Mouse (Mus musculus) heart, adult 10 weeks (tissue): ENCODE results near the gene C2cd4c. TPM values are rescaled to one million over a fixed set of nuclear protein-coding genes. Genes with fewer than 3 reads are reported as not detected.

Experiments
- polyA plus RNA-seq: library from polyadenylated mRNA; stranded (reverse); fragments of 350-450 nt; fragmentation: Illumina TruSeq; extraction: RNeasy Lipid Tissue Mini Kit (QIAGEN cat#74804); gene quantifications from one replicate; pipeline ENCODE4 v1.2.3, GENCODE M21; 2014; ENCODE audit warnings: low read depth, low replicate concordance

C2cd4c gene
- polyA plus RNA-seq, result not detected

DNA sequence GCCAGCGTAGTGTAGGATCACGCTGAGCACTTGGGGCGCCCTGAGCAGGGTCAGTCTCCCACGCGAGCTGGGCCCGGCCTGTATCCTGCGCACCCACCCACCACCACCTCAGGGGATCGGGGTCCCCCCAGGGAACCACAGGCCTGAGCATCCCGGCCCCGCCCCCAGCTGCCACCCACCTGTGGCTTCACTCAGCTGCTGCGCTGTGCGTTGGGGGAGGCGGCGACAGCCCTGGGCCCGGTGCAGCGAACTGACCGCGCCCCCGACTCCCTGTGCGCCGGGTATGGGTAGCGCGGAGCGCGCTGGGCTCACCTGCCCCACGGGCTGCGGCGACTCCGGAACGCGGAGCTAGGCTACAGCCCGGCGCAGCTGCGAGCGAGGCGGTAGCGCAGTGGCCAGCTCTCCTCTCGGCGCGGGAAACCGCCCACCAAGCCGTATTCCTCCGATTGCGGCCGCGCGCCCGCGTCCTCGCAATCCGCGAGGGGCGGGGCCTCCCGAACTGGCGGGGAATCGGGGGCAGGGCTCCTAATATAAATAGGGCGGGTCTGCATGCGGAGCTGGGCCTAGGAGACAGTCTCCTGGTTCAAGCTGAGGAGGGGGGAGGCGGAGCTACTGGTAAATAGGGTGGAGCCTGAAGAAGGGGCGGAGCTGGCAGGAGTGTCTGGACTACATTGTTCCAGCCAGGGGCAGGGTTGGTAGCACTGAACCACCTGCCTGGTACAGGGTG lies at the start of gene C2cd4c:
TSS of gene C2cd4c (minus strand) at position 448 of the 727 bp plus-strand sequence.

GRCm38 (mm10) chr10:79645711-79646110 lies 31.9 kb upstream of the C2cd4c start, which contains the start of gene Odf3l2:
Gene Odf3l2 (minus strand): TSS chr10:79645738.

DNA sequence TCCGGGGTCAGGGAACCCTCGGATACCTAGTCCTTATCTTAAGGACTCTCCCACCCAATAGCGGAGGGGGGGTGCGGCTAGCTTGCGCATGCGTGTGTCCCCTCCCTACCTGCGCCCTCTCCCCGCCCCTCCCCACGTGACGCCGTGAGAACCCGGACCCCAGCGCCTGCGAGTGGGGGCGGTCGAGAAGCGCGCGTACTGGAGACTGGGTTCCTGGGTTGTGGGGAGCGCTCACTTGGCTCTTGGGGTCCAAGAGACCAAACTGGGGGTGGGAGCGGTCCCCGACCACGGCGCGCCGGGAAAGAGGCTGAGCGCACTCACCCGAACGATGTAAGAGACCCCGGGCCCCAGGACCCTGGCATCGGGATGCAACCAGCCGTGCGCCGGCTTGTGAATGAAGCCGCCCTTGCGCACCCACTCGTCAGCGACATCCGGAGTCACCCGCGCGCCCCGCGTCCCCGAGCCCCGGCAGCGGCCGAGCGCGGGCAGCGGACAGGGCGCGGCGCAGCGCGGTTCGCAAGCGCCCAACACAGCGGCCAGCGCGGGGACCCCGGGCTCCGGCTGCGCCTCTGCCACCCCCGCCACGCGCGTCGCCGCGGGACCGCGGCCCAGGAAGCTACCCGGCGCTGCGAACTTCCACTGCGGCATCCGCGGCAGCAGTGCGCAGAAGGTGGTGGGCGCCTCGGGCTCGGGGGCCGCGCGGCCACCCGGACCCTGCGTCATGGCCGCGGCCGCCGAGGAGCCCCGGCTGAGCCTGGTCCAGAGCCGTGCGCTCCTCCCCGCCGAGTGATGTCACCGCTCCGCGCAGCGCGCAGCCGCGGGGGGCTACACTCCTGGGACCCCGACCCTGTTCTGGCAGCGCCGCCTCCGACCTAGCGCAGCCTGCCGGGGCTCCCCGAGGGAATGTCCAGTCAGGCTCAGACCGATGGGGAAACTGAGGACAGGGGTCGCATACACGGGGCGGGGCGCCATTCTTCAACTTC lies 23.6 kb upstream of the C2cd4c start, which contains the start of gene Shc2:
TSS of gene Shc2 (minus strand) at position 791 of the 983 bp plus-strand sequence.

GRCm38 (mm10) chr10:79587061-79587751 lies 26.6 kb downstream of the C2cd4c start, which contains the start of gene Theg:
Gene Theg (minus strand): TSS chr10:79587331.

Other genes starting within 250 kb of the C2cd4c start
- gene Vmn2r83, start 145.3 kb downstream of the C2cd4c start, polyA plus RNA-seq, result not detected
- gene Plpp2, start 80.2 kb downstream of the C2cd4c start, polyA plus RNA-seq, result 3.2 TPM
- gene Mier2, start 58.8 kb downstream of the C2cd4c start, polyA plus RNA-seq, result 14.6 TPM
- gene Theg, start 26.7 kb downstream of the C2cd4c start, polyA plus RNA-seq, result not detected
- gene Shc2, start 23.9 kb upstream of the C2cd4c start, polyA plus RNA-seq, result 2.7 TPM
- gene Odf3l2, start 31.7 kb upstream of the C2cd4c start, polyA plus RNA-seq, result not detected
- gene Madcam1, start 50.5 kb upstream of the C2cd4c start, polyA plus RNA-seq, result not detected
- gene Tpgs1, start 55.3 kb upstream of the C2cd4c start, polyA plus RNA-seq, result 15.6 TPM
- gene Cdc34, start 68.2 kb upstream of the C2cd4c start, polyA plus RNA-seq, result 255 TPM
- 9.9 TPM for gene Gzmm, start 75.0 kb upstream of the C2cd4c start, polyA plus RNA-seq
- gene Bsg, start 90.5 kb upstream of the C2cd4c start, polyA plus RNA-seq, result 2,003 TPM
- gene Hcn2, start 102.6 kb upstream of the C2cd4c start, polyA plus RNA-seq, result 13.4 TPM
- 44.1 TPM for gene Polrmt, start 132.6 kb upstream of the C2cd4c start, polyA plus RNA-seq
- gene Fgf22, start 141.1 kb upstream of the C2cd4c start, polyA plus RNA-seq, result not detected
- gene Rnf126, start 152.9 kb upstream of the C2cd4c start, polyA plus RNA-seq, result 22.6 TPM
- gene Fstl3, start 163.2 kb upstream of the C2cd4c start, polyA plus RNA-seq, result 8.3 TPM
- not detected for gene Prss57, start 176.9 kb upstream of the C2cd4c start, polyA plus RNA-seq
- gene Palm, start 179.5 kb upstream of the C2cd4c start, polyA plus RNA-seq, result 53.4 TPM
- gene Misp, start 207.0 kb upstream of the C2cd4c start, polyA plus RNA-seq, result 0.99 TPM
- gene Ptbp1, start 240.4 kb upstream of the C2cd4c start, polyA plus RNA-seq, result 38.6 TPM